Mouse (Mus musculus): ENCODE measurements at regions not wholly inside any gene's neighbourhood (a gene's known extent, or its start where the extent isn't known, plus 50 kb on each side); places are given as distances from the start of the nearest gene placed in this dataset.

DNA sequence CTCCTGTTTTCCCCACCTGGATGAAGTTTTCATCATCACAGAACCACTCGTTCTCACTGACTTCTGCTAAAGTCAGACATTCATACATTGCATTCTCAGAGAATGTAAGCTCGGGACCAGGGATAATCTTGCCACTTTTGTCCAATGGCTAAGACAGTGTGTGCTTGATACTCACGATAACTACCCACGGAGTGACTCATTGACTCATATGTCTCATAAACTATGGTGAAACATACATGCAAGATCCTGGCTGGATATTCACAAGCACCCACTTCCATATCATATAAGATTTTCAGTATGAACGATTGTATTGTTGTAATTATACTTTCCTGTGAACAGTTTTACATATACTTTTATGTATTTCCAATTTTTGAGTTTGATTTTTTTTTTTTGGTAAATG is 560.5 kb upstream of the Btbd3 start:
- TF ChIP-seq POLR2A (IDR thresholded peaks at IDR 0.05; ENCODE audit: extremely low read depth, insufficient read depth, low read length), result no peak
- TF ChIP-seq CTCF (IDR thresholded peaks at IDR 0.05; ENCODE audit: extremely low read depth, insufficient read depth, low read length), result no peak
